Mouse (Mus musculus): ENCODE measurements at regions not wholly inside any gene's neighbourhood (a gene's known extent, or its start where the extent isn't known, plus 50 kb on each side); places are given as distances from the start of the nearest gene placed in this dataset.

DNA sequence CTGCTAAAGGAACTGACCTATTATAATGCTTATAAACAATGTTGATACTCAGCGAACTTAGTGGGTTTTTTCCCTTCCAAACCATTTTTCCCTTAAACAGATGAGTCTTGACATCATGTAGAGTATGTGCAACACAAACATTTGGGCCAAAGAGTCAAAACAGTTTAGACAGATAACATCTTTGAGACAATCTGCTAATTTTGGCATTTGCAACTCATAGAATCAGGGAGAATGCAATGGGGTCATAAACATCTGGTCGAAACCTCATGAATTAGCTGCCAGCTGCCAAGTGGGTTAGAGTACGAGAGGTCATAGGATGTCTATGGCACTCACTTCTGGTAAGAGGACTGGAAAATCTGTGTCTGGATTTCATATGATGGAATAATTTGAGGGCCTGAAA is 57.3 kb upstream of the Rgs2 start:
- no peaks in the 10 kb centered on the region for H3K36me3 ChIP-seq (ENCODE audit: control insufficient read depth in 1 of 2, insufficient read depth in 2 of 2, low read length in 2 of 2)
- DNase-seq (ENCODE audit: low read depth, low spot score), result no peak
- H3K27ac ChIP-seq (ENCODE audit: control insufficient read depth, low read depth, low read length), result no peak overlapping the region
- H3K4me1 ChIP-seq (ENCODE audit: control insufficient read depth in 1 of 2, insufficient read depth in 2 of 2, low read length in 2 of 2), result no peaks in the 10 kb centered on the region
- H3K4me3 ChIP-seq (ENCODE audit: control insufficient read depth in 1 of 2, insufficient read depth in 1 of 2, low read depth in 2 of 2, low read length in 2 of 2), result no peak overlapping the region
- no peaks in the 10 kb centered on the region for H3K9me3 ChIP-seq (replicated peaks; ENCODE audit: insufficient read depth, low read length)
- no peak overlapping the region for H3K9ac ChIP-seq (ENCODE audit: control insufficient read depth, low read depth, low read length, poor library complexity, severe bottlenecking)
- TF ChIP-seq RCOR1 (IDR thresholded peaks at IDR 0.05; ENCODE audit: low read depth, low read length) (no peak), MAX (IDR thresholded peaks at IDR 0.05; ENCODE audit: low read length) (no peak), TAL1 (IDR thresholded peaks at IDR 0.05; ENCODE audit: low read length) (no peak), USF2 (IDR thresholded peaks at IDR 0.05; ENCODE audit: borderline replicate concordance in 1 of 2, insufficient read depth in 1 of 2, low read depth in 1 of 2, low read length in 2 of 2) (no peak), GATA1 (IDR thresholded peaks at IDR 0.05; ENCODE audit: low read depth, low read length) (no peak), SMC3 (IDR thresholded peaks at IDR 0.05; ENCODE audit: low read depth, low read length) (no peak), JUND (IDR thresholded peaks at IDR 0.05; ENCODE audit: low read depth, low read length) (no peak), MYC (IDR thresholded peaks at IDR 0.05; ENCODE audit: low read depth, low read length) (no peak), UBTF (IDR thresholded peaks at IDR 0.05; ENCODE audit: borderline replicate concordance, insufficient read depth, low read depth, low read length) (no peak)
- H3K79me2 ChIP-seq (ENCODE audit: control insufficient read depth, insufficient read depth, low read length, poor library complexity), result no peaks in the 10 kb centered on the region
- H3K27me3 ChIP-seq (ENCODE audit: control insufficient read depth in 1 of 2, insufficient read depth in 2 of 2, low read length in 2 of 2), result no peaks in the 10 kb centered on the region

DNA sequence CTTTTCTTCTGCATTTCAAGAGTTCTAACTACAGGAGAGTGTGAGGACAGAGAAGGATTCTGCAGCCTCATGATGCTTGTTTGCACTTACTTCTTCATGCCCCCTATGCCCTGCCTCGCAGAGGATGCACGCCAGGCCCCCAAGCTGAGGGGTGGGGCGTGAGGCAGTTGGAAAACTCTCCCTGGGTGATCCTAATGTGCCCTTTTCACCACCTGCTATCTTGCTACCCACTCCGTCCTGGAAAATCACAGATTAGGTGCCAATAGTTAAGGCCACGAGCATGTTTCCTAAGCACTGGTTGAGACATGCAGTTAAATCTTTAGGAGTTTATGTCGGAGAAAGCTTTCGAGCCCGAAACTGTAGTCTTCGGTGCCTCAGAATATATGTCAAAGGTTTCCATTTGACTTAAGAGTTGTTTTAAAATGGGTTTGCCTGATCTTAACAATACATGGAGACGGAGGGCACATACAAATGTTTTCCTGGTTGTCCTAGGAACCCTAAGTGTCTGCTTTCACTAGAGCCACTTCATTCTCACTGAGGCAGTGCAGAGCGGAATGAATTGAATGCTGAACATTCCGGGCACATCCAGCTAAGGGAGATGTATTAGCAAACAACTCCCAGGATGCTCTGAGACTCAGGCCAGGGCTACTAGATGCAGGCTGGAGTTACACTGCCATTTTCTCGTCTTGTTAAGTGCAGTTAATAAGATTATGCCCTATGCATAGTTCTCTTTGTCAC is 51.7 kb upstream of the Rgs2 start:
- Histone ChIP-seq H3K79me2 (ENCODE audit: control insufficient read depth, insufficient read depth, low read length, poor library complexity) (no peaks in the 10 kb centered on the region), H3K9ac (ENCODE audit: control insufficient read depth, low read depth, low read length, poor library complexity, severe bottlenecking) (no peak overlapping the region), H3K9me3 (replicated peaks; ENCODE audit: insufficient read depth, low read length) (no peaks in the 10 kb centered on the region), H3K4me1 (ENCODE audit: control insufficient read depth in 1 of 2, insufficient read depth in 2 of 2, low read length in 2 of 2) (no peaks in the 10 kb centered on the region), H3K36me3 (ENCODE audit: control insufficient read depth in 1 of 2, insufficient read depth in 2 of 2, low read length in 2 of 2) (no peaks in the 10 kb centered on the region), H3K27me3 (ENCODE audit: control insufficient read depth in 1 of 2, insufficient read depth in 2 of 2, low read length in 2 of 2) (no peaks in the 10 kb centered on the region), H3K27ac (ENCODE audit: control insufficient read depth, low read depth, low read length) (no peak overlapping the region), H3K4me3 (ENCODE audit: control insufficient read depth in 1 of 2, insufficient read depth in 1 of 2, low read depth in 2 of 2, low read length in 2 of 2) (no peak overlapping the region)
- TF ChIP-seq USF1 (IDR thresholded peaks at IDR 0.05; ENCODE audit: low read depth, low read length) (no peak), CHD1 (IDR thresholded peaks at IDR 0.05; ENCODE audit: low read depth, low read length) (no peak), SMC3 (IDR thresholded peaks at IDR 0.05; ENCODE audit: low read depth, low read length) (no peak), MEF2A (IDR thresholded peaks at IDR 0.05; ENCODE audit: extremely low read depth, insufficient replicate concordance, low read depth, low read length, poor library complexity, severe bottlenecking) (no peak), NELFE (IDR thresholded peaks at IDR 0.05; ENCODE audit: low read depth, low read length) (no peak), MYB (IDR thresholded peaks at IDR 0.05; ENCODE audit: low read depth, low read length) (no peak), MXI1 (IDR thresholded peaks at IDR 0.05; ENCODE audit: low read depth, low read length) (no peak), SIN3A (IDR thresholded peaks at IDR 0.05; ENCODE audit: low read length) (no peak), ETS1 (IDR thresholded peaks at IDR 0.05; ENCODE audit: low read depth, low read length) (no peak)
- DNase-seq (ENCODE audit: low read depth, low spot score), result no peak
